Mouse (Mus musculus) megakaryocyte, embryonic 14.5 days (primary cell): ENCODE data around the gene Gm13290. TPM values are rescaled to one million over a fixed set of nuclear protein-coding genes. Genes with fewer than 3 reads are reported as not detected.
"Not testable (repeated sequence)": the region's sequence is repeated elsewhere in the genome, so short reads cannot be mapped to it uniquely, and the experiment has no call there.

Source experiments
- H3K27me3 ChIP-seq: replicated peaks from 2 replicates; pipeline ENCODE3; 2012; ENCODE audit warnings: inconsistent platforms
- H3K36me3 ChIP-seq: replicated peaks from 2 replicates; pipeline ENCODE3; 2012; ENCODE audit warnings: low read length, inconsistent platforms, mixed read lengths
- H3K4me1 ChIP-seq: 2 replicates; pipeline ENCODE4 v1.6.1; 2012; ENCODE audit warnings: inconsistent platforms
- H3K4me3 ChIP-seq: replicated peaks from 2 replicates; pipeline ENCODE3; 2012; ENCODE audit warnings: moderate library complexity, mild to moderate bottlenecking, inconsistent platforms
- H3K9me3 ChIP-seq: 2 replicates; pipeline ENCODE4 v1.6.1; 2012; ENCODE audit warnings: inconsistent platforms
- polyA plus RNA-seq: library from polyadenylated mRNA; stranded (reverse); fragments of >175 nt; gene quantifications from 2 replicates; pipeline ENCODE4 v1.2.3, GENCODE M21; 2012; ENCODE audit warnings: low replicate concordance; ENCODE audit not compliant: insufficient read depth

Gene Gm13290
- polyA plus RNA-seq, 1 experiment, result not detected

- H3K36me3 ChIP-seq, H3K27me3 ChIP-seq, H3K4me3 ChIP-seq, H3K9me3 ChIP-seq, H3K4me1 ChIP-seq: not testable (repeated sequence)
These were observed 13.2 kb upstream of the Gm13290 start for GRCm38 (mm10) chr4:88760431-88760830.

- not testable (repeated sequence) for H3K9me3 ChIP-seq, H3K36me3 ChIP-seq, H3K4me3 ChIP-seq, H3K27me3 ChIP-seq, H3K4me1 ChIP-seq
These were observed 11.9 kb upstream of the Gm13290 start for GRCm38 (mm10) chr4:88761776-88762175.

- not testable (repeated sequence) for H3K27me3 ChIP-seq, H3K4me1 ChIP-seq, H3K36me3 ChIP-seq, H3K4me3 ChIP-seq, H3K9me3 ChIP-seq
These were observed 11.3 kb upstream of the Gm13290 start for GRCm38 (mm10) chr4:88762341-88762740.

- not testable (repeated sequence) for H3K4me1 ChIP-seq, H3K36me3 ChIP-seq, H3K27me3 ChIP-seq, H3K9me3 ChIP-seq, H3K4me3 ChIP-seq
These were observed 10.1 kb upstream of the Gm13290 start for GRCm38 (mm10) chr4:88763384-88764018.

GRCm38 (mm10) chr4:88776622-88777021, 3.0 kb downstream of the Gm13290 start, which contains the start of gene Gm13289:
Gm13289 (plus strand) TSS chr4:88776922.
- H3K4me3 ChIP-seq, H3K4me1 ChIP-seq, H3K27me3 ChIP-seq, H3K36me3 ChIP-seq, H3K9me3 ChIP-seq: not testable (repeated sequence)

GRCm38 (mm10) chr4:88779550-88779949, 5.9 kb downstream of the Gm13290 start, which contains the start of gene Gm13272:
Gm13272 (plus strand) TSS chr4:88779850.
- H3K4me1 ChIP-seq, H3K4me3 ChIP-seq, H3K36me3 ChIP-seq, H3K9me3 ChIP-seq, H3K27me3 ChIP-seq: not testable (repeated sequence)

- not testable (repeated sequence) for H3K4me3 ChIP-seq, H3K27me3 ChIP-seq, H3K9me3 ChIP-seq, H3K36me3 ChIP-seq, H3K4me1 ChIP-seq
These were observed 6.7 kb downstream of the Gm13290 start for GRCm38 (mm10) chr4:88780320-88780719.

- not testable (repeated sequence) for H3K4me1 ChIP-seq, H3K4me3 ChIP-seq, H3K27me3 ChIP-seq, H3K36me3 ChIP-seq, H3K9me3 ChIP-seq
These were observed 8.2 kb downstream of the Gm13290 start, which contains the start of gene Ifnz for GRCm38 (mm10) chr4:88781831-88782230. Ifnz (plus strand) TSS chr4:88782131.

GRCm38 (mm10) chr4:88782335-88782734, 8.7 kb downstream of the Gm13290 start:
- H3K36me3 ChIP-seq, result not testable (repeated sequence)

GRCm38 (mm10) chr4:88785409-88785808, 11.8 kb downstream of the Gm13290 start, which contains the start of gene Gm13276:
Gm13276 (plus strand) TSS chr4:88785709.
- H3K9me3 ChIP-seq, H3K27me3 ChIP-seq, H3K36me3 ChIP-seq: not testable (repeated sequence)

More at GRCm38 (mm10) chr4:88782335-88782734, 8.7 kb downstream of the Gm13290 start:
- H3K27me3 ChIP-seq, H3K4me1 ChIP-seq, H3K9me3 ChIP-seq, H3K4me3 ChIP-seq: not testable (repeated sequence)

GRCm38 (mm10) chr4:88788402-88788801, 14.8 kb downstream of the Gm13290 start, which contains the start of gene Gm13277:
Gm13277 (plus strand) TSS chr4:88788632.
- H3K4me1 ChIP-seq, H3K27me3 ChIP-seq, H3K36me3 ChIP-seq, H3K9me3 ChIP-seq, H3K4me3 ChIP-seq: not testable (repeated sequence)

More at GRCm38 (mm10) chr4:88785409-88785808, 11.8 kb downstream of the Gm13290 start, which contains the start of gene Gm13276:
- H3K4me1 ChIP-seq, H3K4me3 ChIP-seq: not testable (repeated sequence)

- not testable (repeated sequence) for H3K4me1 ChIP-seq, H3K9me3 ChIP-seq, H3K4me3 ChIP-seq, H3K27me3 ChIP-seq, H3K36me3 ChIP-seq
These were observed 17.6 kb downstream of the Gm13290 start, which contains the start of gene Gm13278 for GRCm38 (mm10) chr4:88791250-88791649. Gm13278 (plus strand) TSS chr4:88791550.

GRCm38 (mm10) chr4:88793936-88794675, 20.5 kb downstream of the Gm13290 start, which contains the start of gene Gm13275:
Gm13275 (plus strand) TSS chr4:88794487.
- H3K27me3 ChIP-seq, H3K4me3 ChIP-seq, H3K4me1 ChIP-seq, H3K9me3 ChIP-seq, H3K36me3 ChIP-seq: not testable (repeated sequence)

- H3K9me3 ChIP-seq, H3K27me3 ChIP-seq: not testable (repeated sequence)
These were observed 23.5 kb downstream of the Gm13290 start, which contains the start of gene Gm13279 for GRCm38 (mm10) chr4:88797097-88797496. Gm13279 (plus strand) TSS chr4:88797397.

GRCm38 (mm10) chr4:88799365-88799764, 25.7 kb downstream of the Gm13290 start, which contains the start of gene Gm13285:
Gm13285 (plus strand) TSS chr4:88799665.
- H3K9me3 ChIP-seq, H3K36me3 ChIP-seq, H3K4me3 ChIP-seq, H3K4me1 ChIP-seq, H3K27me3 ChIP-seq: not testable (repeated sequence)

More at GRCm38 (mm10) chr4:88797097-88797496, 23.5 kb downstream of the Gm13290 start, which contains the start of gene Gm13279:
- not testable (repeated sequence) for H3K4me1 ChIP-seq, H3K36me3 ChIP-seq, H3K4me3 ChIP-seq

GRCm38 (mm10) chr4:88802954-88803353, 29.3 kb downstream of the Gm13290 start, which contains the start of gene Gm13287:
Gm13287 (plus strand) TSS chr4:88803254.
- not testable (repeated sequence) for H3K9me3 ChIP-seq, H3K27me3 ChIP-seq, H3K36me3 ChIP-seq, H3K4me3 ChIP-seq, H3K4me1 ChIP-seq
